Mouse (Mus musculus) heart, embryonic 11.5 days (tissue): Measurements from ENCODE around the gene Eepd1. TPM values are rescaled to one million over a fixed set of nuclear protein-coding genes. Genes with fewer than 3 reads are reported as not detected.

Experiments
- ATAC-seq: fragments of 200-750 bp; cut with Nextera tagmentation; replicated peaks from 2 replicates; pipeline ENCODE4 v1.8.0; 2017; ENCODE audit warnings: moderate library complexity; ENCODE audit not compliant: insufficient number of reproducible peaks, low FRiP score, low TSS enrichment
- H3K27ac ChIP-seq: fragments of 300-500 bp; sonication (generic); 2 replicates; pipeline ENCODE4 v1.5.1; 2014; ENCODE audit warnings: mild to moderate bottlenecking, low read depth, low read length
- H3K27me3 ChIP-seq: fragments of 300-500 bp; sonication (generic); 2 replicates; pipeline ENCODE4 v1.6.1; 2014; ENCODE audit warnings: mild to moderate bottlenecking, low read length, mixed read lengths; ENCODE audit not compliant: control insufficient read depth, insufficient read depth
- H3K36me3 ChIP-seq: fragments of 300-500 bp; sonication (generic); 2 replicates; pipeline ENCODE4 v1.6.1; 2014; ENCODE audit warnings: mild to moderate bottlenecking, low read length, moderate library complexity, mixed read lengths; ENCODE audit not compliant: control insufficient read depth, insufficient read depth
- H3K4me1 ChIP-seq: fragments of 300-500 bp; sonication (generic); 2 replicates; pipeline ENCODE4 v1.6.1; 2014; ENCODE audit warnings: low read length; ENCODE audit not compliant: control insufficient read depth, insufficient read depth
- H3K4me2 ChIP-seq: fragments of 300-500 bp; sonication (generic); 2 replicates; pipeline ENCODE4 v1.6.1; 2014; ENCODE audit warnings: mild to moderate bottlenecking, moderate library complexity
- H3K4me3 ChIP-seq: fragments of 300-500 bp; sonication (generic); 2 replicates; pipeline ENCODE4 v1.5.1; 2014; ENCODE audit warnings: low read depth, low read length
- H3K9ac ChIP-seq: fragments of 300-500 bp; sonication (generic); 2 replicates; pipeline ENCODE4 v1.6.1; 2014; ENCODE audit warnings: mild to moderate bottlenecking, low read depth, low read length, moderate library complexity
- H3K9me3 ChIP-seq: fragments of 300-500 bp; sonication (generic); replicated peaks from 2 replicates; pipeline ENCODE4 v1.6.1; 2016; ENCODE audit warnings: low read length; ENCODE audit not compliant: control insufficient read depth
- WGBS: fragments of 180-500 bp; shearing (Covaris S2); extraction: QIAGEN DNeasy Blood & Tissue Kit; methylation state at CpG from one replicate; pipeline ENCODE4 v1.1.7; 2014; ENCODE audit not compliant: insufficient replicate concordance; 5-methylcytosine and 5-hydroxymethylcytosine counted together
- polyA plus RNA-seq: library from polyadenylated mRNA; unstranded; fragments of >200 nt; fragmentation: Nextera tagmentation; extraction: Ambion mirVana; gene quantifications from 2 replicates; pipeline ENCODE4 v1.2.1, GENCODE M21; 2014

Gene Eepd1
- polyA plus RNA-seq, 1 experiment from 2014 or later: 20.9 TPM

- Histone ChIP-seq H3K4me1 (peaks cover 26% of the 10 kb centered on the region), H3K36me3 (no peaks in the 10 kb centered on the region), H3K4me2 (no peak overlapping the region), H3K9me3 (no peaks in the 10 kb centered on the region), H3K27me3 (no peaks in the 10 kb centered on the region), H3K27ac (no peak overlapping the region), H3K9ac (no peak overlapping the region), H3K4me3 (no peak overlapping the region)
- ATAC-seq: no peak
- 81% methylated on average over 3 of the region's 3 CpGs for WGBS
Measured at GRCm38 (mm10) chr9:25532105-25532504, 50.8 kb downstream of the Eepd1 start.

DNA sequence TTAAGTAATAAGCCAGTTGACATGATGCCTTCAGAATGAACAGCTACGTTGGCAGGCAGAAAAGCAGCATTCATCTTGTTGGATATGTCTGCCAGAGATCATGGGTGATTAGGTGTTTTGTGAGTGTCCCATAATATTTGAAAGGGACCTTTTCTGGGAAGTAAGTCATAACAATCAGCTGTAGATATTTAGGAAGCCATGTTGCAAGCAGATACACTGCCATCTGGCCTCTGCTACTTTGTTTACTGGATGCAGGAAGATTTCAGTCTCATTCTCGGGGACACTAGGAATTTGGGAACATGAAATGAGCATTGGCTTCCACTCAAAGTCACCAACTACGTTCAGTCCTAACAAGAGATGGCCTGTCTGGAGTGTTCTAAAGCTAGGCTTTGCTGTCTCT is 54.1 kb downstream of the Eepd1 start:
- Histone ChIP-seq H3K4me1 (peaks cover 17% of the 10 kb centered on the region), H3K4me2 (no peak overlapping the region), H3K9ac (no peak overlapping the region), H3K9me3 (no peaks in the 10 kb centered on the region), H3K27ac (no peak overlapping the region), H3K4me3 (no peak overlapping the region), H3K27me3 (no peaks in the 10 kb centered on the region), H3K36me3 (no peaks in the 10 kb centered on the region)
- no peak for ATAC-seq
- 64% methylated on average over 3 of the region's 3 CpGs for WGBS

- 90% methylated on average over 2 of the region's 2 CpGs for WGBS
- no peaks in the 10 kb centered on the region for H3K27me3 ChIP-seq
- no peak overlapping the region for H3K27ac ChIP-seq
- no peaks in the 10 kb centered on the region for H3K9me3 ChIP-seq
- no peaks in the 10 kb centered on the region for H3K36me3 ChIP-seq
- no peak overlapping the region for H3K4me2 ChIP-seq
- no peak for ATAC-seq
- peaks cover 26% of the 10 kb centered on the region for H3K4me1 ChIP-seq
- H3K9ac ChIP-seq: no peak overlapping the region
- H3K4me3 ChIP-seq: no peak overlapping the region
Measured at GRCm38 (mm10) chr9:25539461-25539860, 58.1 kb downstream of the Eepd1 start.

DNA sequence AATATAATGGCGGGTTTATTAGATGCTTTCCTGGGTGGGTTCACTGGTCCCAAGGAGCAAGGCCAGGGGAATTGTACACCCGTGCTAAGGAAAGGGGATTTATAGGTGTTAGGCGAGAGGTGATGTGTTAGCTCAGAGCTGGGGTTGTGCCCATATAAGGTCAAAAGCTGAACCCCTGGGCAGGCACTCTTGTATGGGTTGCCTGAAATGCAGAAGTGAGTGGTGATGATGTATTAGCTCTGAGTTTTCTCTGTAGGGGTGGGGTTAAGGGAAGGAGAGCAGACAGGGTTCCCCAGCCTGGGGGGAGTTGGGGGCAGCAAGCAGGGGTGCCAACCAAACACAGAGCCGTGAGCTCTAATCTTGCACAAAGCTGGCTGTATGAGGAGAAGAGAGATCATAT is 60.0 kb downstream of the Eepd1 start:
- H3K4me1 ChIP-seq: peaks cover 23% of the 10 kb centered on the region
- no peaks in the 10 kb centered on the region for H3K27me3 ChIP-seq
- no peaks in the 10 kb centered on the region for H3K36me3 ChIP-seq
- H3K4me3 ChIP-seq: no peak overlapping the region
- H3K9ac ChIP-seq: no peak overlapping the region
- H3K9me3 ChIP-seq: no peaks in the 10 kb centered on the region
- no peak overlapping the region for H3K27ac ChIP-seq
- WGBS: 56% methylated on average over 4 of the region's 4 CpGs
- no peak overlapping the region for H3K4me2 ChIP-seq
- no peak for ATAC-seq

- ATAC-seq: no peak
Measured at GRCm38 (mm10) chr9:25545212-25545611, 63.9 kb downstream of the Eepd1 start.

GRCm38 (mm10) chr9:25549130-25550060 is 68.0 kb downstream of the Eepd1 start:
- Histone ChIP-seq H3K9ac (no peak overlapping the region), H3K4me3 (no peak overlapping the region), H3K27me3 (no peaks in the 10 kb centered on the region), H3K36me3 (no peaks in the 10 kb centered on the region), H3K4me1 (peaks cover 25% of the 10 kb centered on the region), H3K4me2 (no peak overlapping the region), H3K9me3 (no peaks in the 10 kb centered on the region), H3K27ac (no peak overlapping the region)
- ATAC-seq: no peak
- WGBS: 85% methylated on average over 8 of the region's 8 CpGs

More at GRCm38 (mm10) chr9:25545212-25545611, 63.9 kb downstream of the Eepd1 start:
- no peak overlapping the region for H3K4me2 ChIP-seq
- H3K36me3 ChIP-seq: no peaks in the 10 kb centered on the region
- H3K9me3 ChIP-seq: no peaks in the 10 kb centered on the region
- H3K27ac ChIP-seq: no peak overlapping the region
- H3K4me1 ChIP-seq: peaks cover 23% of the 10 kb centered on the region
- H3K9ac ChIP-seq: no peak overlapping the region
- WGBS: 68% methylated on average over 2 of the region's 2 CpGs
- no peak overlapping the region for H3K4me3 ChIP-seq
- no peaks in the 10 kb centered on the region for H3K27me3 ChIP-seq

DNA sequence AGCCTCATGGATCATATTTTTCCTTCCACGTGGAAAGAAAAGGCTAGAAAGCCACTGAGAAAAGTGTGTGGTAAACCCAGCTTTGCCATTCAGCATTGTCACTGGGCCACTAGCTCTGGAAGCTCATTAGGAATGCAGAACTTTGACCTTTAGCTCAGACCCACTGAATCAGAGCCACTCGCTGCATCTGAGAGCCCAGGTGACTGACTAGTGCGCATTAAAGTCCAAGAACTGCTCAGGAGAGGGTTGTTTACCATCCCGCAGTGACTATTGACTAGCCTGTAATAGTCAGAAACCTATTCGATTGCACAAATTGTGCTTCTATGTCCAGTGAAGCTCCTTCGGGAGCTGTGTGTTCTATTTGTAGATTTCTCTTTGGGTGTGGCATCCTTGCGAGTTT is 68.8 kb downstream of the Eepd1 start:
- Histone ChIP-seq H3K4me3 (no peak overlapping the region), H3K9ac (no peak overlapping the region), H3K9me3 (no peaks in the 10 kb centered on the region), H3K27ac (no peak overlapping the region), H3K27me3 (no peaks in the 10 kb centered on the region), H3K4me2 (no peak overlapping the region), H3K36me3 (no peaks in the 10 kb centered on the region), H3K4me1 (peaks cover 22% of the 10 kb centered on the region)
- ATAC-seq: no peak
- 82% methylated on average over 7 of the region's 7 CpGs for WGBS

GRCm38 (mm10) chr9:25552532-25552931 is 71.2 kb downstream of the Eepd1 start:
- Histone ChIP-seq H3K9ac (no peak overlapping the region), H3K4me1 (peaks cover 17% of the 10 kb centered on the region; the same call in 1 of the 2 replicates), H3K4me3 (no peak overlapping the region), H3K27ac (0 out of 2 replicates have a peak overlapping the region, but pooled peaks have one; percentile 15), H3K9me3 (no peaks in the 10 kb centered on the region), H3K36me3 (no peaks in the 10 kb centered on the region), H3K4me2 (no peak overlapping the region), H3K27me3 (no peaks in the 10 kb centered on the region)
- WGBS: 35% methylated on average over 2 of the region's 2 CpGs
- no peak for ATAC-seq
